Mouse (Mus musculus): Measurements from ENCODE around the gene Gfy. TPM values are rescaled to one million over a fixed set of nuclear protein-coding genes. Genes with fewer than 3 reads are reported as not detected.

Gfy gene
- polyA plus RNA-seq, 1 experiment, result not detected

DNA sequence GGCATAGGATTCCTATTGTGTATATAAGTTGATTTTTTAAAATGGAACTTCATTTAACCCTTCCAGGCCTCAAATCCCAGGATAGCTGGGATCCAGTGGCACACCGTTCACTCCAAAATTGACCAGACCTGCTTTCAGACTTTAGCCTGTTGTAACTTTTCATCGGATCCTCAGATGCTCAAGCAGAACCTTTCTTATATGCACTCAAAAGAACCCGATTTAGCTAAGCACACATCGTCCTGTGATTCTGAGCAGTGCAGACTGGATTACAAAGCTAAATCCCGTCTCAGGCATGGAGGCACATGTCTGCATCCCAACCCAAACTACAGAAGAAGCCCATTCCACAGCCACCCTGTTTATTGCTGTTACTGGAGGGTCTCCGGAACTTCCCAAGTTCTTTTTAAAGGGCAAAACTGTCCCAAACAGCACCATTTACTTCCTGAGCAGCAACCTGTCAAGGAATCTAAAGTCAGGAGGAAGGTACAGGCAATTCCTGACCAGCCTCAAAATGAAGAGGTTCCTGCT lies 51.6 kb downstream of the Gfy start:
- no peak overlapping the region for H3K27ac ChIP-seq (ENCODE audit: insufficient read depth, low read depth, low read length)
- H3K4me1 ChIP-seq (ENCODE audit: control insufficient read depth, insufficient read depth, low read length), result peaks cover 21% of the 10 kb centered on the region
- under 1% methylated on average over 6 of the region's 6 CpGs for WGBS
- no peaks in the 10 kb centered on the region for H3K27me3 ChIP-seq (replicated peaks; ENCODE audit: control insufficient read depth, insufficient read depth, low read length)
- H3K36me3 ChIP-seq (ENCODE audit: control insufficient read depth, insufficient read depth, low read length), result peaks cover 11% of the 10 kb centered on the region; the same call in 1 of the 2 replicates
- no peak for DNase-seq
- peak overlapping the region; percentile 77 for H3K4me3 ChIP-seq (ENCODE audit: insufficient read depth, low read depth, low read length)
- TF ChIP-seq POLR2A (IDR thresholded peaks at IDR 0.05; ENCODE audit: low read depth, low read length) (no peak), CTCF (conservative IDR thresholded peaks at IDR 0.05; ENCODE audit: insufficient read depth, insufficient read length, low read depth, low read length) (no peak)

- peaks cover 23% of the 10 kb centered on the region for H3K4me1 ChIP-seq (ENCODE audit: control insufficient read depth, insufficient read depth, low read length)
- TF ChIP-seq POLR2A (IDR thresholded peaks at IDR 0.05; ENCODE audit: low read depth, low read length), result no peak
- TF ChIP-seq CTCF (conservative IDR thresholded peaks at IDR 0.05; ENCODE audit: insufficient read depth, insufficient read length, low read depth, low read length), result no peak
- H3K36me3 ChIP-seq (ENCODE audit: control insufficient read depth, insufficient read depth, low read length), result peaks cover 14% of the 10 kb centered on the region; the same call in 1 of the 2 replicates
- 31% methylated on average over 21 of the region's 21 CpGs for WGBS
- DNase-seq, result no peak
- no peak overlapping the region for H3K27ac ChIP-seq (ENCODE audit: insufficient read depth, low read depth, low read length)
- peak overlapping the region; percentile 77 for H3K4me3 ChIP-seq (ENCODE audit: insufficient read depth, low read depth, low read length)
- no peaks in the 10 kb centered on the region for H3K27me3 ChIP-seq (replicated peaks; ENCODE audit: control insufficient read depth, insufficient read depth, low read length)
These were observed 52.3 kb downstream of the Gfy start for GRCm38 (mm10) chr7:45126844-45127699.

Other genes starting within 250 kb of the Gfy start
- 0.11 and 0.65 TPM in 2 replicates for gene Tsks, start 236.4 kb downstream of the Gfy start, polyA plus RNA-seq (2012; rRNA removed)
- 5.6 and 8.5 TPM in 2 replicates for gene Cpt1c, start 204.7 kb downstream of the Gfy start, polyA plus RNA-seq (2012; rRNA removed)
- 89.9 and 95.4 TPM in 2 replicates for gene Prmt1, start 193.0 kb downstream of the Gfy start, polyA plus RNA-seq (2012; rRNA removed)
- gene Irf3, start 181.9 kb downstream of the Gfy start, polyA plus RNA-seq (2012; rRNA removed), result 105 and 107 TPM in 2 replicates
- gene Bcl2l12, start 180.9 kb downstream of the Gfy start, polyA plus RNA-seq (2012; rRNA removed), result 20.0 and 21.4 TPM in 2 replicates
- gene Scaf1, start 163.2 kb downstream of the Gfy start, polyA plus RNA-seq (2012; rRNA removed), result 38.8 and 41.1 TPM in 2 replicates
- 82.3 and 84.1 TPM in 2 replicates for gene Rras, start 161.6 kb downstream of the Gfy start, polyA plus RNA-seq (2012; rRNA removed)
- gene Prr12, start 126.7 kb downstream of the Gfy start, polyA plus RNA-seq (2012; rRNA removed), result 7.1 and 9.1 TPM in 2 replicates
- 60.4 and 67.6 TPM in 2 replicates for gene Nosip, start 117.1 kb downstream of the Gfy start, polyA plus RNA-seq (2012; rRNA removed)
- gene Prrg2, start 116.9 kb downstream of the Gfy start, polyA plus RNA-seq (2012; rRNA removed), result 80.9 and 95.4 TPM in 2 replicates
- gene Rcn3, start 87.3 kb downstream of the Gfy start, polyA plus RNA-seq (2012; rRNA removed), result 67.0 and 68.7 TPM in 2 replicates
- 240 and 244 TPM in 2 replicates for gene Fcgrt, start 75.7 kb downstream of the Gfy start, polyA plus RNA-seq (2012; rRNA removed)
- gene Rps11, start 55.1 kb downstream of the Gfy start, polyA plus RNA-seq (2012; rRNA removed), result 176 and 310 TPM in 2 replicates
- gene Rpl13a, start 50.8 kb downstream of the Gfy start, polyA plus RNA-seq (2012; rRNA removed), result 1,329 and 1,360 TPM in 2 replicates
- 5.6 TPM in 2 replicates for gene Gm45713, start 43.3 kb downstream of the Gfy start, polyA plus RNA-seq (2012; rRNA removed)
- 36.8 and 37.7 TPM in 2 replicates for gene Flt3l, start 43.1 kb downstream of the Gfy start, polyA plus RNA-seq (2012; rRNA removed)
- gene Pih1d1, start 25.3 kb downstream of the Gfy start, polyA plus RNA-seq (2012; rRNA removed), result 80.3 and 84.9 TPM in 2 replicates
- gene Aldh16a1, start 25.0 kb downstream of the Gfy start, polyA plus RNA-seq (2012; rRNA removed), result 106 and 119 TPM in 2 replicates
- gene Slc17a7, start 15.6 kb downstream of the Gfy start, polyA plus RNA-seq (2012; rRNA removed), result not detected in 2 replicates
- not detected in 2 replicates for gene Pth2, start 1.4 kb upstream of the Gfy start, polyA plus RNA-seq (2012; rRNA removed)
- gene Ccdc155, start 25.3 kb upstream of the Gfy start, polyA plus RNA-seq (2012; rRNA removed), result 0.04 and 0.05 TPM in 2 replicates
- 0.39 and 0.54 TPM in 2 replicates for gene Dkkl1, start 32.6 kb upstream of the Gfy start, polyA plus RNA-seq (2012; rRNA removed)
- 10.0 and 13.2 TPM in 2 replicates for gene Tead2, start 36.2 kb upstream of the Gfy start, polyA plus RNA-seq (2012; rRNA removed)
- 7.9 and 30.1 TPM in 2 replicates for gene Cd37, start 59.5 kb upstream of the Gfy start, polyA plus RNA-seq (2012; rRNA removed)
- 0.05 TPM in 1 of 2 replicates, not detected in the other for gene Slc6a16, start 61.5 kb upstream of the Gfy start, polyA plus RNA-seq (2012; rRNA removed)
- 0.14 and 0.19 TPM in 2 replicates for gene Slc6a21, start 97.9 kb upstream of the Gfy start, polyA plus RNA-seq (2012; rRNA removed)
- 17.9 and 18.2 TPM in 2 replicates for gene Trpm4, start 154.2 kb upstream of the Gfy start, polyA plus RNA-seq (2012; rRNA removed)
- 0.14 and 3.2 TPM in 2 replicates for gene Hrc, start 155.7 kb upstream of the Gfy start, polyA plus RNA-seq (2012; rRNA removed)
- gene Ppfia3, start 187.4 kb upstream of the Gfy start, polyA plus RNA-seq (2012; rRNA removed), result 0.50 and 0.64 TPM in 2 replicates
- gene Lin7b, start 191.0 kb upstream of the Gfy start, polyA plus RNA-seq (2012; rRNA removed), result 2.7 and 3.9 TPM in 2 replicates
- 137 and 138 TPM in 2 replicates for gene Snrnp70, start 216.2 kb upstream of the Gfy start, polyA plus RNA-seq (2012; rRNA removed)
- 0.07 and 0.91 TPM in 2 replicates for gene Kcna7, start 226.1 kb upstream of the Gfy start, polyA plus RNA-seq (2012; rRNA removed)
- gene Ntf5, start 234.1 kb upstream of the Gfy start, polyA plus RNA-seq (2012; rRNA removed), result 0.44 and 0.58 TPM in 2 replicates
- gene Lhb, start 241.3 kb upstream of the Gfy start, polyA plus RNA-seq (2012; rRNA removed), result not detected in 2 replicates

Measured in kidney, adult 2 months (tissue).